Mouse (Mus musculus) myocyte (in vitro differentiated cells): ENCODE data around the gene Klhl11.

ENCODE experiments used
- CEBPB ChIP-seq: IDR thresholded peaks from 2 replicates; pipeline ENCODE4 v1.6.1; 2011; ENCODE audit warnings: mild to moderate bottlenecking, moderate library complexity; ENCODE audit not compliant: poor library complexity, insufficient read depth, severe bottlenecking
- MAX ChIP-seq: IDR thresholded peaks from one replicate; pipeline ENCODE4 v1.6.1; 2011; ENCODE audit warnings: low read depth, mild to moderate bottlenecking, control low read depth
- MYOD1 ChIP-seq, 3 experiments: IDR thresholded peaks; one replicate each; pipeline ENCODE4 v1.6.1; 2011; ENCODE audit warnings: control low read depth in 2 of 3, low read depth in 2 of 3, mild to moderate bottlenecking in 2 of 3, moderate library complexity in 1 of 3; ENCODE audit not compliant: insufficient read length in 2 of 3, control insufficient read depth in 1 of 3
- MYOG ChIP-seq, 3 experiments: IDR thresholded peaks; one replicate each; pipeline ENCODE4 v1.6.1; 2011; ENCODE audit warnings: control low read depth in 2 of 3, low read depth in 2 of 3, mild to moderate bottlenecking in 2 of 3; ENCODE audit not compliant: insufficient read length in 2 of 3, control insufficient read depth in 1 of 3, insufficient read depth in 1 of 3
- POLR2A ChIP-seq: IDR thresholded peaks from one replicate; pipeline ENCODE4 v1.6.1; 2011; ENCODE audit warnings: low read depth, mild to moderate bottlenecking, control low read depth, moderate library complexity; ENCODE audit not compliant: insufficient read length
- TCF12 ChIP-seq: IDR thresholded peaks from one replicate; pipeline ENCODE4 v1.6.1; 2011; ENCODE audit warnings: mild to moderate bottlenecking, control low read depth; ENCODE audit not compliant: poor library complexity, insufficient read depth, severe bottlenecking
- USF1 ChIP-seq: IDR thresholded peaks from one replicate; pipeline ENCODE4 v1.6.1; 2011; ENCODE audit warnings: low read depth, mild to moderate bottlenecking, control low read depth, moderate library complexity

DNA sequence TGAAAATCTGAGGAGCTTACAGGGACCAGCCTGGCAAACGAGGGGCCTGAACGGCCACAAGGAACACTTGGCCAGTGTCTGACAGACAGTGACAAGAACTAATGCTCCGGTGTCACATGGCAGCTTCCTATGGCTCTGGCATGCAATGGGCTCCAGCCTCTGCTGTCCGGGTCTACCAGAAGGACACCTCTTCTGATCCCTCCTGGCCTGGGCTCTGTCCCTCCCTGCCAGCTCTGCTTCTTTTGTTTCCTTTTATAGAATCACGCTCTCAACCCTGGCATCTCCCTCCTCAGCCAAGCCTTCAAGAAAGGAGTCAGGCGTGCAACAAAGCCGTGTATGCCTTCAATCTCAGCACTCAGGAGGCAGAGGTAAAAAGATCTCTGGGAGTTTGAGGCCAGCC is 42.5 kb downstream of the Klhl11 start:
- TF ChIP-seq MAX, result no peak
- no peak for TF ChIP-seq USF1
- TF ChIP-seq MYOD1 (IDR thresholded peaks at IDR 0.05; ENCODE audit: control insufficient read depth in 1 of 3, insufficient read length in 2 of 3, low read depth in 2 of 3), result no peak
- TF ChIP-seq POLR2A, result no peak
- TF ChIP-seq CEBPB, result no peak
- TF ChIP-seq MYOG (IDR thresholded peaks at IDR 0.05; ENCODE audit: control insufficient read depth in 1 of 3, insufficient read depth in 1 of 3, insufficient read length in 2 of 3, low read depth in 2 of 3), result no peak
- no peak for TF ChIP-seq TCF12
